Mouse (Mus musculus) midbrain, postnatal 0 days (tissue): Measurements from ENCODE around the gene Dok5. TPM values are rescaled to one million over a fixed set of nuclear protein-coding genes. Genes with fewer than 3 reads are reported as not detected.

Experiments
- ATAC-seq: fragments of 200-750 bp; cut with Nextera tagmentation; 2 replicates; pipeline ENCODE4 v1.8.0; 2017; ENCODE audit warnings: moderate number of reproducible peaks, mild to moderate bottlenecking, moderate TSS enrichment, moderate library complexity; ENCODE audit not compliant: low FRiP score
- DNase-seq: peaks from one replicate; pipeline ENCODE4 v3.0.0-alpha.2; 2015; ENCODE audit warnings: low spot score
- H3K27ac ChIP-seq: fragments of 300-500 bp; sonication (generic); 2 replicates; pipeline ENCODE4 v1.5.1; 2014; ENCODE audit warnings: low read depth, mild to moderate bottlenecking, low read length, mixed read lengths
- H3K27me3 ChIP-seq: fragments of 300-500 bp; sonication (generic); 2 replicates; pipeline ENCODE4 v1.6.1; 2014; ENCODE audit warnings: low read length, control low read depth, mixed read lengths; ENCODE audit not compliant: insufficient read depth
- H3K36me3 ChIP-seq: fragments of 300-500 bp; sonication (generic); 2 replicates; pipeline ENCODE4 v1.6.1; 2014; ENCODE audit warnings: low read length, control low read depth, mixed read lengths; ENCODE audit not compliant: insufficient read depth
- H3K4me1 ChIP-seq: fragments of 300-500 bp; sonication (generic); 2 replicates; pipeline ENCODE4 v1.6.1; 2014; ENCODE audit warnings: mild to moderate bottlenecking, control low read depth, antibody characterized with exemption, low read length, mixed read lengths; ENCODE audit not compliant: insufficient read depth
- H3K4me2 ChIP-seq: fragments of 300-500 bp; sonication (generic); 2 replicates; pipeline ENCODE4 v1.6.1; 2014; ENCODE audit warnings: low read depth, mild to moderate bottlenecking, low read length, mixed read lengths; ENCODE audit not compliant: poor library complexity, severe bottlenecking
- H3K4me3 ChIP-seq: fragments of 300-500 bp; sonication (generic); 2 replicates; pipeline ENCODE4 v1.5.1; 2014; ENCODE audit warnings: low read depth, mild to moderate bottlenecking, low read length, moderate library complexity
- H3K9ac ChIP-seq: fragments of 300-500 bp; sonication (generic); replicated peaks from 2 replicates; pipeline ENCODE4 v1.6.1; 2014; ENCODE audit warnings: mild to moderate bottlenecking, low read length, moderate library complexity, mixed read lengths; ENCODE audit not compliant: poor library complexity, severe bottlenecking
- H3K9me3 ChIP-seq: fragments of 300-500 bp; sonication (generic); 2 replicates; pipeline ENCODE4 v1.6.1; 2016; ENCODE audit warnings: low read length, control low read depth
- CTCF ChIP-seq: IDR thresholded peaks from 2 replicates; pipeline ENCODE4 v1.5.1; 2016; ENCODE audit warnings: antibody characterized with exemption, mild to moderate bottlenecking
- WGBS: fragments of 180-500 bp; shearing (Covaris S2); extraction: QIAGEN DNeasy Blood & Tissue Kit; methylation state at CpG from one replicate; pipeline ENCODE4 v1.1.7; 2014; 5-methylcytosine and 5-hydroxymethylcytosine counted together
- polyA plus RNA-seq: library from polyadenylated mRNA; unstranded; fragments of >200 nt; fragmentation: Nextera tagmentation; extraction: Ambion mirVana; gene quantifications from 2 replicates; pipeline ENCODE4 v1.2.1, GENCODE M21; 2015
- total RNA-seq: library from RNA; depleted of rRNA; stranded (reverse); fragments of >200 nt; gene quantifications from 2 replicates; pipeline ENCODE4 v1.2.3, GENCODE M21; 2014

The Dok5 gene
- total and polyA plus RNA-seq, 2 experiments from 2014 or later: 27.0 to 35.2 TPM

- Histone ChIP-seq H3K9me3 (no peaks in the 10 kb centered on the region), H3K9ac (no peak overlapping the region), H3K4me2 (no peak overlapping the region), H3K36me3 (no peaks in the 10 kb centered on the region), H3K4me1 (no peaks in the 10 kb centered on the region), H3K27me3 (no peaks in the 10 kb centered on the region), H3K4me3 (no peak overlapping the region), H3K27ac (no peak overlapping the region)
- ATAC-seq (no peak), DNase-seq (no peak)
- 98% methylated on average over 4 of the region's 4 CpGs for WGBS
- TF ChIP-seq CTCF: peak; percentile 30
Measured at GRCm38 (mm10) chr2:170850058-170850457, 118.5 kb downstream of the Dok5 start.

DNA sequence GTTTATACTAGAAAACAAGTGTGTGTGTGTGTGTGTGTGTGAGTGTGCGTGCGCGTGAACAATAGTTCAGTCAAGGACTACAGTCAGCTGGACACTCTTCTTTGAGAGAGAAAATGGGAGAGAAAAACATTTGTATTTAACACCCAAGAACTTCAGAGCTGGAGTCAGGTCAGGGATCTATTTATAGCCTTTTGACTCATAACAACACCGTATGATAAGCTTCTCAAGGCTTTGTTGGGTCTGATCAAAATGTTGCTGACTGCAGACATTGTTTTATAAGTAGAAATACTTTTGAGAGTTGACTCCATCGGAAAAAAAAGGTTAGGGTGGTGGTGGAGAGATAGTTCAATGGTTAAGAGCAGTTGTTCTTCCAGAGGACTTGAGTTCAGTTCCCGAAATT is 120.7 kb downstream of the Dok5 start:
- Histone ChIP-seq H3K36me3 (no peaks in the 10 kb centered on the region), H3K4me1 (no peaks in the 10 kb centered on the region)
- no peak for ATAC-seq

GRCm38 (mm10) chr2:170855210-170855609 is 123.6 kb downstream of the Dok5 start:
- Histone ChIP-seq H3K4me2 (no peak overlapping the region), H3K27me3 (no peaks in the 10 kb centered on the region), H3K9ac (no peak overlapping the region), H3K4me1 (no peaks in the 10 kb centered on the region), H3K27ac (no peak overlapping the region), H3K9me3 (no peaks in the 10 kb centered on the region), H3K36me3 (no peaks in the 10 kb centered on the region), H3K4me3 (no peak overlapping the region)
- peak; percentile 18; the same call in 1 of the 2 replicates for TF ChIP-seq CTCF
- ATAC-seq (no peak), DNase-seq (peak; percentile 62)
- 27% methylated on average over 3 of the region's 3 CpGs for WGBS

More for the DNA sequence above, 120.7 kb downstream of the Dok5 start:
- Histone ChIP-seq H3K4me3 (no peak overlapping the region), H3K4me2 (no peak overlapping the region), H3K9me3 (no peaks in the 10 kb centered on the region), H3K27ac (no peak overlapping the region), H3K9ac (no peak overlapping the region), H3K27me3 (no peaks in the 10 kb centered on the region)
- no peak for TF ChIP-seq CTCF
- no peak for DNase-seq
- WGBS: 87% methylated on average over 6 of the region's 6 CpGs

DNA sequence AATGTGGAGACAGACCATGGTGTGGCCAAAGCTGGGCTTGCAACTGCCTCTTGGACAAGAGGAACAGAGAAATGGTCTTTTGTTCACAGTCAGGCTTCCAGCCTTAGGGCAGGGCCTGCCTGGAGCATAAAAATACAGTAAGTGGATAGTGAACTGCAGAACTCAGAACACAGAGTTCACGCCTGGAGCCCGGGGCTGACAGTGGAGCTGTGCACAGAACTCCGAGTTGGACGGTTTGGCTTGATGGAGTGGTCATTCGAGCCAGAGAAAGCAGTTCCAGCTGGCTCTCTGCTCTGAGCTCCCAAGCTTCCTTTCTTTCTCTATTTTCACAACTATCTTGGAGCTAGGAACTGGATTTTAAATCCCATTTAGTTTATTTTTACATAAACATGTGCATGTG is 124.5 kb downstream of the Dok5 start:
- TF ChIP-seq CTCF: no peak
- ATAC-seq: no peak
- Histone ChIP-seq H3K27me3 (no peaks in the 10 kb centered on the region), H3K4me1 (no peaks in the 10 kb centered on the region), H3K9ac (no peak overlapping the region), H3K9me3 (no peaks in the 10 kb centered on the region), H3K27ac (0 out of 2 replicates have a peak overlapping the region, but pooled peaks have one; percentile 8), H3K4me2 (no peak overlapping the region), H3K36me3 (no peaks in the 10 kb centered on the region), H3K4me3 (no peak overlapping the region)
- 62% methylated on average over 5 of the region's 5 CpGs for WGBS
- peak; percentile 56 for DNase-seq

GRCm38 (mm10) chr2:170857507-170857906 is 125.9 kb downstream of the Dok5 start:
- no peak overlapping the region for H3K4me2 ChIP-seq
- no peak overlapping the region for H3K4me3 ChIP-seq
- ATAC-seq: no peak
- no peak for DNase-seq
- no peaks in the 10 kb centered on the region for H3K4me1 ChIP-seq
- H3K27ac ChIP-seq: no peak overlapping the region
- no peaks in the 10 kb centered on the region for H3K9me3 ChIP-seq
- TF ChIP-seq CTCF: no peak
- 43% methylated on average over 7 of the region's 7 CpGs for WGBS
- H3K9ac ChIP-seq: no peak overlapping the region
- H3K36me3 ChIP-seq: no peaks in the 10 kb centered on the region
- H3K27me3 ChIP-seq: no peaks in the 10 kb centered on the region

- DNase-seq (no peak), ATAC-seq (no peak)
- 25% methylated on average over 3 of the region's 3 CpGs for WGBS
- Histone ChIP-seq H3K27ac (no peak overlapping the region), H3K27me3 (no peaks in the 10 kb centered on the region), H3K4me2 (no peak overlapping the region), H3K9me3 (no peaks in the 10 kb centered on the region), H3K9ac (no peak overlapping the region), H3K4me1 (no peaks in the 10 kb centered on the region), H3K4me3 (no peak overlapping the region), H3K36me3 (no peaks in the 10 kb centered on the region)
- no peak for TF ChIP-seq CTCF
Measured at GRCm38 (mm10) chr2:170858640-170859039, 127.0 kb downstream of the Dok5 start.
